Mouse (Mus musculus) E14TG2a.4 (cell line): Measurements from ENCODE around the gene Gm9048.
"Not testable (repeated sequence)": the region's sequence is repeated elsewhere in the genome, so short reads cannot be mapped to it uniquely, and the experiment has no call there.

Experiments used
- CTCF ChIP-seq: conservative IDR thresholded peaks from 2 replicates; pipeline ENCODE4 v1.5.1; 2014; ENCODE audit warnings: low read length
- NANOG ChIP-seq: IDR thresholded peaks from 2 replicates; pipeline ENCODE4 v1.6.1; 2014; ENCODE audit warnings: borderline replicate concordance, low read length, mixed read lengths
- POU5F1 ChIP-seq: IDR thresholded peaks from 2 replicates; pipeline ENCODE4 v1.6.1; 2014; ENCODE audit warnings: low read length, borderline replicate concordance

GRCm38 (mm10) chr10:118326869-118327268 is 21.6 kb downstream of the Gm9048 start, which contains the start of gene Gm9040:
- TF ChIP-seq CTCF, POU5F1, NANOG: not testable (repeated sequence)
